Mouse (Mus musculus) ES-Bruce4 (cell line): ENCODE data around the gene Tmub1.

Experiments used
- CTCF ChIP-seq: IDR thresholded peaks from one replicate; pipeline ENCODE4 v1.8.1; 2011; ENCODE audit warnings: low read depth, low read length
- POLR2A ChIP-seq: IDR thresholded peaks from one replicate; pipeline ENCODE4 v1.8.1; 2011; ENCODE audit warnings: low read length; ENCODE audit not compliant: insufficient read depth

- TF ChIP-seq CTCF (no peak), POLR2A (no peak)
Measured at GRCm38 (mm10) chr5:24400362-24400761, 47.3 kb downstream of the Tmub1 start.
